Mouse (Mus musculus): ENCODE results near the gene Stx5a. TPM values are rescaled to one million over a fixed set of nuclear protein-coding genes. Genes with fewer than 3 reads are reported as not detected.

The Stx5a gene
- polyA plus RNA-seq, 1 experiment from 2014 or later, result 82.2 TPM

DNA sequence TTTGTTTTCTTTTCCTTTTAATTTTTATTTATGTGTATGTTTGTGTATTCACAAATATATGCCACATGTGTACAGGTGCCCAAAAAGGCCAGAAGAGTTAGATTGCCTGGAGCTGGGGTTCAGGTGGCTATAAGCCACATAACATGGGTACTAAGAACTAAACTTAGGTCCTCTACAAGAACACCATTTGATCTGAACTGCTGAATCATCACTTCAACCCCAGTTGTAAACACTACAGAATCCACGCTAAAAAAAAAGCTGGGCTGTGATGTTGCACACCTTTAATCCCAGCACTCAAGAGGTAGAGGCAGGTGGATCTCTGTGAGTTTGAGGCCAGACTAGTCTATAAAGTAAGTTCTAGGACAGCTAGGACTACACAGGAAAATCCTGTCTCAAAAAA lies 19.8 kb upstream of the Stx5a start:
- Histone ChIP-seq H3K4me2 (replicated peaks; ENCODE audit: low read depth) (no peak overlapping the region), H3K27me3 (ENCODE audit: control insufficient read depth, insufficient read depth, low read length) (no peaks in the 10 kb centered on the region), H3K9ac (ENCODE audit: low read length) (no peak overlapping the region), H3K4me1 (replicated peaks; ENCODE audit: control insufficient read depth, insufficient read depth) (no peaks in the 10 kb centered on the region), H3K27ac (replicated peaks) (no peak overlapping the region), H3K9me3 (ENCODE audit: control insufficient read depth, low read length) (no peaks in the 10 kb centered on the region), H3K4me3 (ENCODE audit: low read depth, low read length) (no peak overlapping the region), H3K36me3 (ENCODE audit: control insufficient read depth, insufficient read depth, low read length) (peaks cover 6% of the 10 kb centered on the region; the same call in 1 of the 2 replicates)
- TF ChIP-seq CTCF (IDR thresholded peaks at IDR 0.05; ENCODE audit: low read depth) (no peak), EP300 (optimal IDR thresholded peaks at IDR 0.05) (no peak)
- DNase-seq (ENCODE audit: low spot score) (no peak), ATAC-seq (ENCODE audit: low FRiP score, low TSS enrichment) (no peak)
- 41% methylated on average over 1 of the region's 1 CpGs for WGBS

DNA sequence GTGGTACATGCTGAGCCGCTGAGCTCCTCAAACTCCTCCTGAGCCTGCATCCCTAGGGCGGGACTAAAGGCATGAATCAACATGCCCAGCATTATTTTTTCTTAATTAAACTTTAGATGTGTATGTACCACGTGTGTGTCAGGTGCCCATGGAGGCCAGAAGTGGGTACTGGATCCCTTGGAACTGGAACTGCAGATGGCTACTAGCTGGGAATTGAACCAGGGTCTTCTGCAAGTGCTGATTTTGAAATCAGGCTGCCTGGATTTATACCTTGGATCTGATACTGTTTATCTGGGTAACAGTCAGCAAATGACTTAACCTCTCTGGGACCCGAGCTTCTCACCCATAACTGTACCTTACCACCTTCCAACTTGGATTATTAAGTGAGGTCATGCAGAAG lies 19.2 kb upstream of the Stx5a start:
- H3K4me1 ChIP-seq (replicated peaks; ENCODE audit: control insufficient read depth, insufficient read depth), result no peaks in the 10 kb centered on the region
- H3K36me3 ChIP-seq (ENCODE audit: control insufficient read depth, insufficient read depth, low read length), result peaks cover 6% of the 10 kb centered on the region; the same call in 1 of the 2 replicates
- TF ChIP-seq CTCF (IDR thresholded peaks at IDR 0.05; ENCODE audit: low read depth) (no peak), EP300 (optimal IDR thresholded peaks at IDR 0.05) (no peak)
- DNase-seq (ENCODE audit: low spot score) (peak; percentile 11), ATAC-seq (ENCODE audit: low FRiP score, low TSS enrichment) (no peak)
- no peak overlapping the region for H3K9ac ChIP-seq (ENCODE audit: low read length)
- H3K4me3 ChIP-seq (ENCODE audit: low read depth, low read length), result peak overlapping the region; percentile 66; the same call in 1 of the 2 replicates
- H3K27ac ChIP-seq (replicated peaks), result no peak overlapping the region
- H3K9me3 ChIP-seq (ENCODE audit: control insufficient read depth, low read length), result no peaks in the 10 kb centered on the region
- H3K4me2 ChIP-seq (replicated peaks; ENCODE audit: low read depth), result peak overlapping the region; percentile 59
- H3K27me3 ChIP-seq (ENCODE audit: control insufficient read depth, insufficient read depth, low read length), result no peaks in the 10 kb centered on the region
- WGBS, result 31% methylated on average over 4 of the region's 4 CpGs

DNA sequence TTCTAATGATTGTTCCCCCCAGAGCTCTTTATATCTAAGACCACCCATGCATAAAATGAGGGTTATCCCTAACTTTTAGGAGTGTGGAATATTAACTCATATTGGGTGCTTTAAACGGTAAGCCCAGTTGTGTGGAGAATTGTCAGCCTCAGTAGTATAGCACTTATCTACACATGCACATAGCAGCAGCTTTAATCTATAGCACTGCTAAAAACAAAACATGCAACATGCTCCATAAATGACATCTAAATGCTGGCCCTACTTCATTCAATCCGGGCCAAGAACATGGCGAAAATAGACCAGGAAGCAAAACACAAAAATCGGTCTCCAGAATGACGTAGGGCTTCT lies 18.7 kb upstream of the Stx5a start:
- Histone ChIP-seq H3K9ac (ENCODE audit: low read length) (peak overlapping the region; percentile 79), H3K9me3 (ENCODE audit: control insufficient read depth, low read length) (no peaks in the 10 kb centered on the region), H3K27me3 (ENCODE audit: control insufficient read depth, insufficient read depth, low read length) (no peaks in the 10 kb centered on the region), H3K4me1 (replicated peaks; ENCODE audit: control insufficient read depth, insufficient read depth) (no peaks in the 10 kb centered on the region), H3K27ac (replicated peaks) (peak overlapping the region; percentile 98), H3K36me3 (ENCODE audit: control insufficient read depth, insufficient read depth, low read length) (peaks cover 6% of the 10 kb centered on the region; the same call in 1 of the 2 replicates), H3K4me2 (replicated peaks; ENCODE audit: low read depth) (peak overlapping the region; percentile 59), H3K4me3 (ENCODE audit: low read depth, low read length) (peak overlapping the region; percentile 66)
- no peak for ATAC-seq (ENCODE audit: low FRiP score, low TSS enrichment)
- TF ChIP-seq EP300 (optimal IDR thresholded peaks at IDR 0.05) (no peak), CTCF (IDR thresholded peaks at IDR 0.05; ENCODE audit: low read depth) (no peak)
- DNase-seq (ENCODE audit: low spot score), result no peak
- WGBS, result under 1% methylated on average over 5 of the region's 5 CpGs

DNA sequence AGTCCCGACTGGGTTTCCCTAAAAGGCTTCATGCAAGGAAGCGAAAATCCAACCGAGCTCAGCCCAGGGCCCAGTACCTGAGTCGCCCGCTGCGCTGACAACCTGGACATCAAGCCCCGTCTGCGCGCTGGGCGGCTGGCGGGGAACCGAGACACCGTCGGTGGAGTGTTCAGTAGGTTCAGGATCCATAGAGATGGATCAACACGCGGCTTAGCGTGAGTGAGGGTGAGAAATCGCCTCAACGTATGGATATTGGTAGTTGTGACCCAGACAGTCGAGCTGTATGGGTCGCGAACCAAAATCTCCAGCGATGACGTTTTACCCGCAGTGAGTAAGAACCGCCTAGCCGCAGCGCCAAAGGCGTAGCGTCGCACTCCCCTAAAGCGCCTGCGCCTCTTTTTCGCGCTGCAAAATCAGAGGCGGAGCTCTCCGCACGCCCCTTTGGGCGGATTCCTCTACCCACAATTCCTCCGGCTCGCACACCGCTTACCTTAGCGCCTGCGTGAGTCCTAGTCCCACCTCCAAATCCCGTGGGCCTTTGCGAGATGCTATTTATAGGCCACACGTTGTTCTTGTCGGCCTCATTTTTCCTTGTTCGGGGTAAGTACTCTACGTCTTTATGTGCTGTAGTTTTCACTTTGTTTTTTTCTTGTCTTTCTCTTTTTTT lies 18.2 kb upstream of the Stx5a start, which contains the start of gene Slc3a2:
Gene Slc3a2 (minus strand): TSS at position 463 of the 667 bp plus-strand sequence.
- peak; percentile 98 for ATAC-seq (ENCODE audit: low FRiP score, low TSS enrichment)
- WGBS, result under 1% methylated on average over 50 of the region's 50 CpGs
- H3K4me1 ChIP-seq (replicated peaks; ENCODE audit: control insufficient read depth, insufficient read depth), result no peaks in the 10 kb centered on the region

DNA sequence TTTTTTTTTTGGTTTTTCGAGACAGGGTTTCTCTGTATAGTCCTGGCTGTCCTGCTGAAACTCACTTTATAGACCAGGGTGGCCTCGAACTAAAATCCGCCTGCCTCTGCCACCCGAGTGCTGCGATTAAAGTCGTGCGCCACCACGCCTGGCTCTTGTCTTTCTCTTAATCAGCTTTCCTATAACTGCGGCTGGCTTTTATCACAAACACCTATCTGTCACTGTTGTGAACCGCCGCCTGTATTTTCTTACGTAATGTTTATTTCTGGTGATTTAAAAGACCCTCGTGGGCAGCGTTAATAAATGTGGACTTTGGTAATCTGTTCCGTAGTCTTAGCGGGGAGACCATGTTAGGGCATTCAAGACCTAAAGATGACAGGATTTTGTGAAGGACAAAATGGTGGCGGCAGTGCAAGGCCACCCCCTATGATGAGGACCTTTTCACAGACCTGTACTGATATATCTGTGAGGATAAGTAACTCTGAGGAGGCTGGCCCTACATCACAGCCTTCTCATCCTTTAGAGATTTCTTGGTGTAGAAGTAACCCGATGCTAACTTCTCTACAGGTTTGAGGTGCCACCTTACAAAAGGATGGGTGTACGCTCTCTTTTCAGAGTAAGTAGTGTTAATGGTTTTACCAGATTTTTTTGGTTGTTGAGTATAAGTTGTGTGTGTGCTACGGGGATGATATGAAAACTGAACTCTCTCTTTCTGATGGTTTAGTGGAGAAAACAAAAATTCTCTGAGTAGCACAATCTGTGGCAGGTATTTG lies 17.5 kb upstream of the Stx5a start:
- TF ChIP-seq CTCF (IDR thresholded peaks at IDR 0.05; ENCODE audit: low read depth) (no peak), EP300 (optimal IDR thresholded peaks at IDR 0.05) (peak; percentile 80)
- DNase-seq (ENCODE audit: low spot score), result peak; percentile 31
- H3K4me2 ChIP-seq (replicated peaks; ENCODE audit: low read depth), result peak overlapping the region; percentile 54
- no peaks in the 10 kb centered on the region for H3K4me1 ChIP-seq (replicated peaks; ENCODE audit: control insufficient read depth, insufficient read depth)
- peak overlapping the region; percentile 85 for H3K27ac ChIP-seq (replicated peaks)
- no peak for ATAC-seq (ENCODE audit: low FRiP score, low TSS enrichment)
- peak overlapping the region; percentile 66 for H3K4me3 ChIP-seq (ENCODE audit: low read depth, low read length)
- H3K36me3 ChIP-seq (ENCODE audit: control insufficient read depth, insufficient read depth, low read length), result peaks cover 6% of the 10 kb centered on the region; the same call in 1 of the 2 replicates
- no peaks in the 10 kb centered on the region for H3K9me3 ChIP-seq (ENCODE audit: control insufficient read depth, low read length)
- no peaks in the 10 kb centered on the region for H3K27me3 ChIP-seq (ENCODE audit: control insufficient read depth, insufficient read depth, low read length)
- H3K9ac ChIP-seq (ENCODE audit: low read length), result peak overlapping the region; percentile 89
- under 1% methylated on average over 20 of the region's 20 CpGs for WGBS

More for the DNA sequence above, 18.2 kb upstream of the Stx5a start, which contains the start of gene Slc3a2:
- TF ChIP-seq EP300 (optimal IDR thresholded peaks at IDR 0.05) (no peak), CTCF (IDR thresholded peaks at IDR 0.05; ENCODE audit: low read depth) (no peak)
- Histone ChIP-seq H3K9ac (ENCODE audit: low read length) (peak within 1 kb of the TSS; percentile 89), H3K36me3 (ENCODE audit: control insufficient read depth, insufficient read depth, low read length) (peaks cover 6% of the 10 kb centered on the region; the same call in 1 of the 2 replicates), H3K27ac (replicated peaks) (peak within 1 kb of the TSS; percentile 98), H3K27me3 (ENCODE audit: control insufficient read depth, insufficient read depth, low read length) (no peaks in the 10 kb centered on the region), H3K4me2 (replicated peaks; ENCODE audit: low read depth) (peak within 1 kb of the TSS; percentile 59), H3K9me3 (ENCODE audit: control insufficient read depth, low read length) (no peaks in the 10 kb centered on the region), H3K4me3 (ENCODE audit: low read depth, low read length) (peak within 1 kb of the TSS; percentile 66)
- DNase-seq (ENCODE audit: low spot score), result peak; percentile 97

All from stomach, postnatal 0 days (tissue).